ENCODE assay signal across 9 mouse cellular contexts in genomic region chr6:48958053-48958452, GRCm38 (mm10). TPM values are rescaled to one million over a fixed set of nuclear protein-coding genes. Genes with fewer than 3 reads are reported as not detected.
A peak's percentile ranks its signal among the peaks of the same experiment; 100 is the strongest.
DNase-seq lines count a peak whose midpoint lies in the region; ATAC-seq lines count a peak whose summit lies in the region.
"Had no signal": no experiment of that assay in that cellular context is flagged by ENCODE, and none has a peak within 500 bp of the region (broad histone marks: within the 10 kb centered on the region; RNA-seq: fewer than 3 reads in every experiment).

No protein-coding gene starts in this region.

- no peak overlapping the region for H3K4me2 ChIP-seq in kidney, embryonic 15.5 days
- no peak overlapping the region for H3K4me2 ChIP-seq in hindbrain, embryonic 15.5 days

- no peak overlapping the region for H3K9ac ChIP-seq in kidney, embryonic 15.5 days
- H3K9ac ChIP-seq in hindbrain, embryonic 15.5 days: no peak overlapping the region

- no peaks in the 10 kb centered on the region for H3K36me3 ChIP-seq in kidney, embryonic 15.5 days
- no peaks in the 10 kb centered on the region for H3K36me3 ChIP-seq in hindbrain, embryonic 15.5 days

- ATAC-seq in kidney, embryonic 15.5 days (replicated peaks; ENCODE audit: low FRiP score): no peak
- peak; percentile 45; the same call in 1 of the 2 replicates for ATAC-seq in hindbrain, embryonic 15.5 days (ENCODE audit: low FRiP score, low read depth)

- no peak overlapping the region for H3K27ac ChIP-seq in kidney, embryonic 15.5 days
- no peak overlapping the region for H3K27ac ChIP-seq in hindbrain, embryonic 15.5 days (replicated peaks)

- no peaks in the 10 kb centered on the region for H3K9me3 ChIP-seq in kidney, embryonic 15.5 days (replicated peaks)
- no peaks in the 10 kb centered on the region for H3K9me3 ChIP-seq in hindbrain, embryonic 15.5 days

- no peaks in the 10 kb centered on the region for H3K4me1 ChIP-seq in kidney, embryonic 15.5 days
- no peaks in the 10 kb centered on the region for H3K4me1 ChIP-seq in hindbrain, embryonic 15.5 days (replicated peaks)

- 66% methylated on average over 1 of the region's 1 CpGs for WGBS in kidney, embryonic 15.5 days
- WGBS in hindbrain, embryonic 15.5 days: 39% methylated on average over 1 of the region's 1 CpGs

- no peak overlapping the region for H3K4me3 ChIP-seq in kidney, embryonic 15.5 days (replicated peaks)
- no peak overlapping the region for H3K4me3 ChIP-seq in hindbrain, embryonic 15.5 days

- DNase-seq in kidney, adult 11 months: peak; percentile 16
- DNase-seq in urinary bladder, postnatal 14 days (ENCODE audit: low spot score): peak; percentile 18
- no peak for DNase-seq in urinary bladder, postnatal 10 days (ENCODE audit: low spot score)
- peak; percentile 13 for DNase-seq in retina, postnatal 7 days (ENCODE audit: low read depth, low spot score)
- DNase-seq in cerebellum, adult 9-11 months: no peak
- DNase-seq in spleen, postnatal 36 days (ENCODE audit: low spot score in 2 of 2): no peak

- H3K27me3 ChIP-seq in kidney, embryonic 15.5 days: no peaks in the 10 kb centered on the region
- no peaks in the 10 kb centered on the region for H3K27me3 ChIP-seq in hindbrain, embryonic 15.5 days

RNA-seq across cellular contexts. Expression of gene Doxl2, which starts 16.7 kb away (rescaled TPM):
- polyA plus RNA-seq in kidney, embryonic 15.5 days (2015; fragmentation: Nextera tagmentation; extraction: Ambion mirVana): not detected in 2 replicates
- not detected in 2 replicates for polyA plus RNA-seq in hindbrain, embryonic 15.5 days (2015; fragmentation: Nextera tagmentation; extraction: Ambion mirVana)
- polyA plus RNA-seq: heart, embryonic 14.5 days had no signal

RNA-seq across cellular contexts. Expression of gene 1600015I10Rik, which starts 28.4 kb away (rescaled TPM):
- not detected in 2 replicates for polyA plus RNA-seq in kidney, embryonic 15.5 days (2015; fragmentation: Nextera tagmentation; extraction: Ambion mirVana)
- not detected in 2 replicates for polyA plus RNA-seq in hindbrain, embryonic 15.5 days (2015; fragmentation: Nextera tagmentation; extraction: Ambion mirVana)

RNA-seq across cellular contexts. Expression of gene Svs1, which starts 28.6 kb away (rescaled TPM):
- polyA plus RNA-seq in kidney, embryonic 15.5 days (2015; fragmentation: Nextera tagmentation; extraction: Ambion mirVana): not detected in 2 replicates
- not detected in 2 replicates for polyA plus RNA-seq in hindbrain, embryonic 15.5 days (2015; fragmentation: Nextera tagmentation; extraction: Ambion mirVana)
- polyA plus RNA-seq: heart, embryonic 14.5 days had no signal

Comparison
In these comparisons a context has a peak if more than half of its experiments do, and no peak if none do; other contexts are left out.
1. DNase-seq: peak in kidney, adult 11 months (single experiment), urinary bladder, postnatal 14 days (single experiment) and retina, postnatal 7 days (single experiment); none in urinary bladder, postnatal 10 days (single experiment), cerebellum, adult 9-11 months (single experiment) and spleen, postnatal 36 days (0 of 2).